Mouse (Mus musculus) T-helper 2 cell (primary cell): ENCODE data around the gene Sgcg.

ENCODE experiments used
- in situ Hi-C: fragments of 300-600 bp; cut with MboI, MseI; formaldehyde crosslinking; loops from one replicate; pipeline ENCODE4 v1.15.1; 2025; ENCODE audit warnings: high pct_unique_total_duplicates

Sgcg gene

DNA sequence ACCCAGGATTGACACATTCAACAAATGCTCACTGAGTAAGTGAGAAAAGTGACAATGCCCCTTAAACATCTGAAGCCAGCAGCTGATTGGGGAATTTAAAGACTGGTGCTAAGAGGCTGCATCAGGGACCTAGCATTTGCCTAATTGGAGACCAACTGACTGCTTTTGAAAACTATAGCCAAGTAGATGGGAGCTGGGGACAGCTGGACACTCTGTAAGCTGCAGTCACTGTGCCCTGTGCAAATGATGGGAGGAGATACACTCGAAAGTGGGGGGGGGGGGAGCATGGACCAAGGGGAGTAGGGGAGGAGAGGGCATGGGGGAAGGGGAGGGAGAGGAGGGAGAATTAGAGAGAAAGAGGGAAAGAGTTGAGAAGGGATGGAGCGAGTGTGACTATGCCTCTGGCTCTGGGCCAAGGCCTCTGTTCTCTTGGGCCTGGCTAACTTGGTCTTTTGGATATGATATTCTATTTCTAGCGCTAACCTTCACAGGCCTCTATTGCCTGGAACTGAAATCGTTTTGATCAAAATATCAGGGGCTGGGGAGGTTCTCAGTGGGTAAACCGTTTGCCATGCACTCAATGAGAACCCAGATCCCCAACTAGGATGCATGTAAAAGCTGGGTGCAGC, 22.3 kb downstream of the Sgcg start:
- in situ Hi-C loops, result no loop called here

DNA sequence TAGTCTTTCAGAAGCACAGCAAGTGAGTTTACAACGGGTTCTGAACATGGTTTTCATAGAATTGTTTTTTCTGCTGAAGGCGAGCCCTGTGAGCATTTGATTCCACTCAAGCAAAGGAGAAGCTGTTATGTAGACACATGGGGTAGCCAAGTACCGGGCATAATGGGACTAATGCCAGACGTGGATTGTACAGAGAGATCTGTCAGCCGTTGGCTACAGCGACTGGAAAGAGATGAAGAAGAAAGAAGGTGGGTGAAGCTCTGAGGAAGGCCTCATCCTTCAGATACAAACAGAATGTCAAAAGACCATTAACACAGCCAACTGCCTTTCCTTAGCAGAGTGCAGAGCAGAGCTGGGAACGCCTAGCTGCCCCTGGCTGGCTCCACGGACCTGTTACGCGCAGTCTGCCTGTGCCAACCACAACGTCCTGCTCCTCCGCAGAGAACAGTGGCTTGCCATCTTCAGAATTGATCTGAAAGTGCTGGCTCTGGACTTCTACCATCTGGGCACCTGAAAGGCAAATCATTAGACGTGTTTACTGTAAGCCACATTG, 26.2 kb downstream of the Sgcg start:
- in situ Hi-C loops, result no loop called here

DNA sequence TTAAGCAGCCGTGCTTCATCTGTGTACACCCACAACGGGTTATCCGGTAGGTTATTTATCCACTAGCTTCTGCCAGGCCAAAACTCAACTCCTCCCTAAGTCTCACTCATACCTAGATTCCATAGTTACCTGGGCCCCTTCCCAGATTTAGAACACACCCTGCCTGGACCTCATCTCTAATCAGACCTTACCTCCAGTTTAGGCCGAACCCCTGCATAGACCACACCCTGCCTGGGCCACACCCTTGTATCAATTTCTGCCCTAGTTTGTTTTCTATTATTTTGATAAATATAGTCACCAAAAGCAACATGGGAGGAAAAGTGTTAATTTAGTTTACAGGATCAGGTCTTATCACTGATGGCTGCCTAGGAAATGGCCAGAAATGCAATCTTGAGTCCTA, 28.1 kb downstream of the Sgcg start:
- in situ Hi-C loops, result no loop called here

DNA sequence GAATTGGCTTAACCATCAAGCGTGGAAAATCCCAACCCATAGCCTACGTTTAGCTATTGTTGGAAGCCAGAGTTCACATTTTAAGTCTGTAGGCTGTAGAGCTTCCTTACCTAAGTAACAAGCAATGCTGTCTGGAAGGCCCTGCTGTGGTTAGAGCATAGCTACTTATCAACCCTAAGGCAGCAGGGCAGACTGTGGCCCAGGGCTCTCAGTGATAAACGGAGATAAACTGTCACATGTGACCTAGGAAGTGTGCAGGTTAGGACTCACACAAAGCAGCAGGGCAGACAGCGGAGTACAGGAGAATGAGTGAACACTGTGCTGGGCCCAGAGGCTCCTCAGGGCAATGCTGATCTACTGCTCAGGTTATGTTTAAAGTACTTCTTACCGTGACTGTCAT, 28.5 kb downstream of the Sgcg start:
- in situ Hi-C loops, result loop anchor here (10.0 kb wide), 1 partner anchor 1075 kb away; no protein-coding TSS in a partner anchor

DNA sequence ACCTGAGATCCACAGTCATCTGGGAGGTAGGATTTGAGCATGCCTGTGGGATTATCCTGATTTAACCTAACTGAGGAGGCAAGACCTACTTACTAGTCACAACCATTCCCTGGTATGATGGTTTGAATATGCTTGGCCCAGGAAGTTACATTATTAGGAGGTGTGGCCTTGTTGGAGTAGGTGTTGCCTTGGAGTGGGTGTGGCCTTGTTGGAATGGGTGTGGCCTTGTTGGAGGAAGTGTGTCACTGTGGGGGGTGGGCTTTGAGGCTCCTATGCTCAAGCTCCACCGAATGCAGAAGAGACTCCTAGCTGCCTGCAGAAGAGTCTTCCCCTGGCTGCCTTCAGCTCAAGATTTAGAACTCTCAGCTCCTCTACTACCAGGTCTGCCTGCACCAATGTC, 32.1 kb downstream of the Sgcg start:
- in situ Hi-C loops, result loop anchor here (10.0 kb wide), 1 partner anchor 1071 kb away; no protein-coding TSS in a partner anchor

DNA sequence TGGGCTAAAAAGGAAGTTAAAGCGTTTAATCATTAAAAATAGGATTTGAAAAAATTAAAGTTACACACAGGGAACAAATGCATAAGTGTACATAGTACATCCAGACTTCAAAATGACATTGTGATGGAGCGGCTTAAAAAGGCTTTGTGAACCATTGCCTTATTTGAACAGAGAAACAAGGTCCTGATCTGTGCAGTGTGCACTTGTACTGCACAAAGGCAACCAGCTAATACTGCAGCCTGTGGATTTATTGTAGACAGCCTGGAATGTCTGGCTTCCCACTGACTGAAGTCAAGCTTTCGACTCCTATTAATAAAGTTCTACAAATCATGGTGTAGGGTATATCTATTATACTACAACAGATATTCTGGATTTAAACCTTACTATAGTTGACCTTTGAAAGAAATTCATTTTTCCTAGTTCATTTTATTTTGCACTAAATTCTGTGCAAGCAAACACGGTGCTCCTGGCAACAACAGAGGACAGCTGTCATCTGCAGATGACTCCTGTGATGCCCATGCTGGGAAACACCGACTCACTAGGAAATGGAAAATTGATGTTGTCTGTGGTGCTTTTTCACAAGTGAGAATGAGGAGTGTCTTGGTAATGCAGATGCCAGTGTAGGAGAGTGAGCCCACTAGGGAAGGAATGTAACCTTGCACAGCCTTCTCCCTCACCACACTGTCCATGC, 33.8 kb downstream of the Sgcg start:
- in situ Hi-C loops, result loop anchor here (10.0 kb wide), 1 partner anchor 1070 kb away; no protein-coding TSS in a partner anchor

DNA sequence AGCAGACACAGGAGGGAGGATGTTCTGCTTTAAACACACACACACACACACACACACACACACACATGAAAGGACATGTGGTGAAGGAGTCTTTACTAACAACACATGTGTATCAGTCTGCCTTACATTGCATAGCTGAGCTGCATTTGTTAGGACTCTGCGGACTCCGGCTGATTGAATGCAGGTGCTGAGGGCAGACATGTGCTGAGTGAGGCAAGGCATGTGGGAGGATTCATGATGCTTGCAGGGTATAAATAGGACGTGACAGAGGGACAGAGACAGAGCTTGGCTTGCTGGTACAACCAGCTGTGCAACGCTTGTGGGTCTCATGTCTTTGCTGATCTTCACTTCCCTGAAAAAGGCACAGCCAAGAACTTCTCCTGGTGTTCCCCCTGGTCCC, 34.5 kb downstream of the Sgcg start:
- in situ Hi-C loops, result loop anchor here (10.0 kb wide), 1 partner anchor 1069 kb away; no protein-coding TSS in a partner anchor

DNA sequence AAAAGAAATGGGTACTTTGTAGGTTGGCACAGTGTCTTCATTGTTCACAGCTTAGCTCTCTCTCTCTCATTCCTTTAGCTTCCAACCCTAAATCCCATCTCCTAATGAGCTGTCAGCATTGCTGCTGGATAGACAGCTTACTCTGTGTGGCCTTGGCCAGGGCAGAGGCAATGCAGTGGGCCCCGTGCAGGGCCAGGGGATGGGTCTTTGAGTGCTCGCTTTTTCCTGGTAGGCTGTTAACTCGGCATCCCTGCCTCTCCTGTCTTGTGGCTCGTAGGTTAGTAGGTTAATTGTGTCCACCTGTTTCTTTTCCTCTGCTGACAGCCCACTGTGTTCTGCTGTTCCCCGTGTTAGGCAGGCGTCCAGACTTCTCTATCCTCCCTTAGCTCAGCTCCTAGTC, 35.8 kb downstream of the Sgcg start:
- in situ Hi-C loops, result loop anchor here (10.0 kb wide), 1 partner anchor 1068 kb away; no protein-coding TSS in a partner anchor

DNA sequence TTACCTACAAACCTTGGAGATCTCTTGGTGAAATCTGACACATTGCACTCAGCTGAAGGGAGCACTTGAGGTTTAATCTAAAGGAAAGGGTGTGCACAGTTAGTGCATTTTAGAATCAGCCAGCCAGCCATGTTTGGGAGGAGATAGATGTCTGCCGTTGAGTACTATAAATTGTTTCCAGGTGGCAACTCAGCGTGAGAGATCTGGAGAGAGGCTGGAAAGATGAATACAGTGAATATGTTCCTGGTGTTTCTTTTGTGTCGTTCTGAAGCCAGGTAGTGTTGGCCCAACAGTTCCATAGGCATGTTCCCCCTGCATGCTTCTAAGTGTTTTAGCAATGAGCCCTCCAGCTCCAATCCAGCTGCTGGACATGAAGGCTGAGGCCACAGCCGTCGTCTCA, 37.1 kb downstream of the Sgcg start:
- in situ Hi-C loops, result loop anchor here (10.0 kb wide), 1 partner anchor 1066 kb away; no protein-coding TSS in a partner anchor

DNA sequence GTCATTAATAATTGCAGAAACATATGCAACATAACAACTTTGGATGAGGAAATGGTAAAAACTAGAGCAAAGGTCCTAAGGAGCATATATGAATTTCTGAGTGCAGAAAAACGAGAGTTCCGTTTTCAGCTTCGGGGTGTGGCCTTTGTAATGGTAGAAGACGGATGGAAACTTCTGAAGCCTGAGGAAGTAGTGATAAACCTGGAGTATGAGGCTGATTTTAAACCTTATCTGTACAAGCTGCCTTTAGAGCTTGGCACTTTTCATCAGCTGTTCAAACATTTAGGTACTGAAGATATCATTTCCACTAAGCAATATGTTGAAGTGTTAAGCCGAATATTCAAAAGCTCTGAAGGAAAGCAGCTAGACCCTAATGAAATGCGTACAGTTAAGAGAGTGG, 46.5 kb downstream of the Sgcg start:
- in situ Hi-C loops, result no loop called here

DNA sequence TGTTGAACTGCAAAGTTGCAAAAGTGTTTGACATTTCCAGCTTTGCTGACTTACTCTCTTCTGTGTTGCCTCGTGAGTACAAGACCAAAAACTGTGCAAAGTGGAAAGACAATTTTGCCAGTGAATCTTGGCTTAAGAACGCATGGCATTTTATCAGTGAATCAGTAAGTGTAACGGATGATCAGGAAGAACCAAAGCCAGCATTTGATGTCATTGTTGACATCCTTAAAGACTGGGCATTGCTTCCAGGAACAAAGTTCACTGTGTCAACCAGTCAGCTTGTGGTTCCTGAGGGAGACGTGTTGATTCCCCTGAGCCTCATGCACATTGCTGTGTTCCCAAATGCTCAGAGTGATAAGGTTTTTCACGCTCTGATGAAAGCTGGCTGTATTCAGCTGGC, 48.2 kb downstream of the Sgcg start:
- in situ Hi-C loops, result no loop called here

DNA sequence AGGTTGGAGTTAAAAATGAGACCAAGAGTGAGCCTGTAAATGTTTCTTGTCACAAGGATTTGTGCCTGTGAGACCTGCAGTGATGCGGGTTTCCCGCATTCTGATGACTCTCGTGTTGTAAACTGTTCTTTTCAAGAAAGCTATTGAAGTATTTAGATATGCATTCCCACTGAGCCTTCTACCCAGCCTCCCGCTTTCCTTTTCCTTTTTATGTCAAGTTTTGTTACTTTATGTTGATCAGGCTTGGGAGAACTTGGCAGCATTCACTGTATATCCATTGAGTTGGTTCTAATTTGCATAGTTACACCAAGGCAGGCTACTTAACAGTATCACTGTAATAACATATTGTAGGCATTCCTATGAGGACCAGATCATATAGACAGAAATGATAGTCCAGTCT, 63.9 kb downstream of the Sgcg start:
- in situ Hi-C loops, result no loop called here

DNA sequence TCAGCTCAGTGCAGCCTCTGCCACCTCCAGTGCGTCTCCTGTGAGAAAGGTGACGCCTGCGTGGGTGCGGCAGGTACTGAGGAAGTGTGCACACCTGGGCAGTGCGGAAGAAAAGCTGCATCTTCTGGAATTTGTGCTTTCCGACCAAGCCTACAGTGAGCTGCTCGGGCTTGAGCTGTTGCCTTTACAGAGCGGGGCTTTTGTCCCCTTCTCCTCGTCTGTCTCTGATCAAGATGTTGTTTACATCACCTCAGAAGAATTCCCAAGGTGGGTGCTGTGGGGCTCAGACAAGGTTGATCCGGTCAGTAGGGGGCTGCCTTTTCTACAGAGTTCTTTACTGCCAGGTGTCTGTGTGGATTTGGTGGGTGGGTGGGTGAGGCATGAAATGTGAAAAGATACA, 66.0 kb downstream of the Sgcg start:
- in situ Hi-C loops, result no loop called here

DNA sequence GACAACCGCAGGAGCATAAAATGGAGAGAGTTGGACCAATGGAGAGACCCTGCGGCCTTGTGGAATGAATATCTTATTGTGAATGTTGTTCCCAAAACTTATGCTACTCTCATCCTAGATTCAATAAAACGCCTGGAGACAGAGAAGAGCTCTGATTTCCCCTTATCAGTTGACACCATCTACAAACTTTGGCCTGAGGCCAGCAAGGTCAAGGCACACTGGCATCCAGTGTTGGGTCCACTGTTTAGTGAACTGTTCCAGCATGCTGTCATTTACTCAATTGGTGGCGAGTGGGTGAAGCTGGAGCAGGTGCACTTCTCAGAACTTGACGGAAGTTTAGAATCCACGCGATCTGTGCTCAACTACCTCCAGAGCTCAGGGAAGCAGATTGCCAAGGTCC, 66.4 kb downstream of the Sgcg start:
- in situ Hi-C loops, result no loop called here

DNA sequence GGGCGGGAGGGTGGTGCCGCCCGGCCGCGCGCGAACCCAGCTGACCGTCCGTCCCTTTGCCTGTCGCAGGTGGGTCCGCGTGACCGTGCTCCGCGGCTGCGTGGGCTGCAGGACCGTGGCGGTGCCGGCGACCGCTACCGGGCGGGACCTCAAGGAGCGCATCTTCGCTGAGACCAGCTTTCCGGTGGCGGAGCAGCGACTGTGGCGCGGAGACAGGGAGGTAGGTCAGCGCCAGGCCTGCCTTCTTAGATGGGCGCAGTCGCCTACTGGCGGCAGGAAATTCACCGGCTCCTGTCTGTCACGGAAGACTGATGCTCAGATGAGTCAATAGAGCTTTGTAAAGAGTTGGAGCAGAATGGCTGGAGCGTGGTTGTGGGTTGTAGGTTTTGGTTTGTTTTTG, 85.1 kb downstream of the Sgcg start:
- in situ Hi-C loops, result no loop called here

DNA sequence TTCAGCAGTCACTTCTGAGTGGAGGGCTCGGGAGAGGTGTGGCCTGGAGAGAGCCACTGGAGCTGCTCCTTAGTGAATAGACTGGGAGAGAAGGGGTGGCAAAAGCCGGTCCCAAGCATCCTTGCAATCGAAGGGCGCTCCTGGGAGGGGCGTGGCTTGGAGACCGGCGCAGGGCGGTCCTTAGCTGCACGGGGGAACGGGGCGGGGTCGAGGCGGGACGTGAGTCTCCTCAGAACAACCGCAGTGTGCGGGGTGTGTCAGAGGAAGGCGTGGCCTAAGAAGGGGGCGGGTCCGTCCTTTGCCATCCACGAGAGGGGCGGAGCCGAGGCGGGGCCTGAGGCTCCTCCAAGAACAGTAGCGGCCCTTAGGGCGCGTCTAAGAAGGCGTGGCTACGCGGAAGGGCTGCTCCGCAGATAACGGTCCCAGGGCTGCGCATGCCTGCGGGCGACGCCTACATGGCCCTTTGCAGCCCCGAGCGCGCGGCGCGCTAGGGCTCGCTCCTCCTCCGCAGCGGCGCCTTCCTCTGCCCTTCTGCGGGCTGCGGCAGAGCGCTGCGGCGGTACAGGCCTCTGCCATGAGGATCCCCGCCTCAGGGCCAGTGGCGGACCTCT, 85.6 kb downstream of the Sgcg start:
- in situ Hi-C loops, result no loop called here

DNA sequence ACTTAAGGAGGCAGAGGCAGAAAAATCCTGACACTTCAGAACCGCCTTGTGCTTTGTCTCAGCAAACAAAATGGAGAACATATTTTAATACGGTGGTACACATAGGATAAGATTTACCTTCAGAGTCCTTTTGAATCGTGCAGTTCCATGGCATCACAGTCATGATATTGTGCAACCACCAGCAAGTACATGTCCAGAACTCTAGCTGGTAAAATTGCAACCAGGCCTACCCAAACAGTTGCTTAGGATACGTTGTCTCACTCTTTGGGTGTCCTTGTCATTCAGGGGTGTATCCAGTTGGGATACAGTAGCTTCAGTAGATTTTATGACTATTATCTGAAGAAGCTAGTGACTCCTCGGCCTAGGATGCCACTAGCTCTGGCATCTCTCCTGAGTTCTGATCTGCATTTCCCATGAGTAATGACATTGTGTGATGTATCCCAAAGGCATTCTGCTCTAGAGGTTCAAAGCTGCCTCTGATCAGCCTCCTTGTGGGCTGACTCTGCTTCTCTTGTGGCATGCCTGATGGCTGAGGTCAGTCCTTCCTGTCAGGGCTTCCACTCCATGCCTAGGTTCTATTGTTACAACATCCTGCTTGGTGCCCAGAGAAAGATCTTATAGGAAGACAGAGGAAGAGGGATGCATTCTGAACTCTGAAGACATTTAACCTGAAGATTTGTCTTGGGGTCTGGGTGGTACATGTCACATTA, 86.9 kb downstream of the Sgcg start:
- in situ Hi-C loops, result no loop called here
